Mouse (Mus musculus): Measurements from ENCODE around the gene Ndufa12. TPM values are rescaled to one million over a fixed set of nuclear protein-coding genes. Genes with fewer than 3 reads are reported as not detected.

Ndufa12 gene
- polyA plus RNA-seq, 1 experiment from 2014 or later: 612 TPM

DNA sequence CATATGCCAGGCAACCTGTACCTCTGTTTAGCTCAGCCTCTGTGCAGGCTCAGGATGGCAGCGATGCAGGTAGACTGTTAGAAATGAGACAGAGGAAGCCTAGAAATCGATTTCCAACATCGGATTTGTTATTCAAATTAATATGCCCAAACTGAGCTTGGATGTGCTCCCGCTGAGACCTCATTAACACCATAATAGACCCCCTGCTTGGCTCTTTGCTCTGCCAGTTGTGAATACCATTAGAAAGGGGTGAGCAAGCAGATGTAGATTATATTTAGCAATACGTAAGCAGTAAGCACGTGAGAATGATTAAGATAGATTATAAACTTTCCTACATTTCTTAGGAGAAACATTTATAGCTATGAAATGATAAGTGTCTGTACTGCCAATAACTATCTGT is 25.8 kb upstream of the Ndufa12 start:
- Histone ChIP-seq H3K4me3 (no peak overlapping the region), H3K9me3 (peaks cover 3% of the 10 kb centered on the region; the same call in 1 of the 2 replicates), H3K36me3 (peaks cover 73% of the 10 kb centered on the region), H3K4me1 (no peaks in the 10 kb centered on the region), H3K27me3 (ENCODE audit: insufficient read depth, poor library complexity, severe bottlenecking) (no peaks in the 10 kb centered on the region), H3K27ac (no peak overlapping the region)
- DNase-seq (ENCODE audit: low spot score): no peak
- WGBS: 72% methylated on average over 6 of the region's 6 CpGs

GRCm38 (mm10) chr10:94174652-94175051 is 23.9 kb upstream of the Ndufa12 start:
- WGBS: 80% methylated on average over 7 of the region's 7 CpGs

DNA sequence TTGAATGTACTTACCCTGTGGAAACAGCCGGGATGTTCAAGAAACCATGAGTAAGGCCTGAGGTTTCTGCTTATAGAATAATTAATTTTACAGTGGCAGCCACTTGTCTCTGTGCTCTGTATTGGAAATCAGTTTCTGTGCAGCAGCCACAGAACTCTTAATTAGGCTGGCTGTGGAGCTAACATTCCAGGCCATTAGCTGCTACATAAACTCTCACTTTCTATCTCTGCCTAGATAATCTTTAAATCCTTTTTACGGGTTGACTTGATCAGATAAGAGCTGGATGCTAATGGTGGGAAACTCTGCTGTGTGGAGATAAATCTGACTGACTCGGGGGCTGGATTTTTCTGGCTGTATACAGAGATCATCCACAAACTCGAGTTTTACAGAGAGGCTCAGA is 15.3 kb upstream of the Ndufa12 start:
- Histone ChIP-seq H3K4me1 (no peaks in the 10 kb centered on the region), H3K4me3 (no peak overlapping the region), H3K36me3 (peaks cover 49% of the 10 kb centered on the region), H3K9me3 (no peaks in the 10 kb centered on the region), H3K27me3 (ENCODE audit: insufficient read depth, poor library complexity, severe bottlenecking) (no peaks in the 10 kb centered on the region), H3K27ac (no peak overlapping the region)
- WGBS: 40% methylated on average over 4 of the region's 4 CpGs
- no peak for DNase-seq (ENCODE audit: low spot score)

More at GRCm38 (mm10) chr10:94174652-94175051, 23.9 kb upstream of the Ndufa12 start:
- DNase-seq (ENCODE audit: low spot score): no peak
- H3K9me3 ChIP-seq: peaks cover 3% of the 10 kb centered on the region; the same call in 1 of the 2 replicates
- no peak overlapping the region for H3K4me3 ChIP-seq
- no peaks in the 10 kb centered on the region for H3K27me3 ChIP-seq (ENCODE audit: insufficient read depth, poor library complexity, severe bottlenecking)
- H3K27ac ChIP-seq: no peak overlapping the region
- no peaks in the 10 kb centered on the region for H3K4me1 ChIP-seq
- peaks cover 57% of the 10 kb centered on the region for H3K36me3 ChIP-seq

GRCm38 (mm10) chr10:94204973-94205372 is 6.5 kb downstream of the Ndufa12 start:
- WGBS: 92% methylated on average over 4 of the region's 4 CpGs
- no peaks in the 10 kb centered on the region for H3K9me3 ChIP-seq
- H3K4me3 ChIP-seq: no peak overlapping the region
- H3K27ac ChIP-seq: no peak overlapping the region
- H3K36me3 ChIP-seq: peaks cover 75% of the 10 kb centered on the region
- DNase-seq (ENCODE audit: low spot score): no peak
- H3K27me3 ChIP-seq (ENCODE audit: insufficient read depth, poor library complexity, severe bottlenecking): no peaks in the 10 kb centered on the region
- H3K4me1 ChIP-seq: no peaks in the 10 kb centered on the region

DNA sequence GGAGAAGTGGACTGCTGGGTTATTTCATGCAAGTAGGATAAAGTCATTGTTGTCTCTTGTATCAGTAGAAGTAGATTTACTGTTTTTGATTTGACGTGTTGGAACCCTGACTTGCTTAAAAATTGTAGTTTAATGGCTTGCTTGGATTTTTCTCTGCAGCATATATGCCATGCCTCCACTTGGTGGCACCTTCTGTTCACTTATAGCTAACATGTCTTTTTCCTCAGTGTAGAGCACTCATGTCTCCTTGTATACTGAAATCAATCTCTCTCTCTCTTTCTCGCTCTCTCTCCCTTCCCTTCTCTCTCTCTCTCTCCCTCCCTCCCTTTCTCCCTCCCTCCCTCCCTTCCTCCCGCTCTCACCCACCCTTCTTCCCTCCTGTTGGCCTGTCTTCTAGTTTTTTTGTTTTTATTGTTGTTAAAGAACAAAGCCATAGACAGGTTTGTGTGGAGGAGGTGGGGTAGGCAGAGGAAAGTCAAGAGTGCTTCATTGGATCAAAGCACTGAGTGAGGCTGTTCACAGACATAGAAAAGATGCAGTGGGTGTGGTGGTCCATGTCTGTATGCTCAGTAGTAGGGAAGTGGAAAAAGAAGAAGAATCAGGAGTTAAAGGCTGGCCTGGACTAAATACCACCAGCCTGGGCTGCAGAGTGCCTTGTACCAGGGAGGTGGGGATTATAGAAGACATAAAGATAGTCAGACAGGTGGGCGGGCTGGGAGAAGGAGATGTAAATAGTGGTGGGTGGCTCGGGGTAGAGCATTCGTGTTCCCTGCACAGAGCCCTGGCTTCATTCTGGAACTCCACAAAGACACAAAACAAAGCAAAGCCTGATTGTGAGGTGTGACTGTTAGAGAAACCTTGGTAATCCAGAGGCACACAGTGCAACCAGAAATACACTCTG is 12.4 kb downstream of the Ndufa12 start:
- H3K36me3 ChIP-seq: peaks cover 57% of the 10 kb centered on the region
- no peak overlapping the region for H3K4me3 ChIP-seq
- H3K4me1 ChIP-seq: no peaks in the 10 kb centered on the region
- no peaks in the 10 kb centered on the region for H3K27me3 ChIP-seq (ENCODE audit: insufficient read depth, poor library complexity, severe bottlenecking)
- H3K9me3 ChIP-seq: no peaks in the 10 kb centered on the region
- DNase-seq (ENCODE audit: low spot score): no peak
- H3K27ac ChIP-seq: no peak overlapping the region
- 81% methylated on average over 6 of the region's 6 CpGs for WGBS

GRCm38 (mm10) chr10:94211725-94212124 is 13.2 kb downstream of the Ndufa12 start:
- Histone ChIP-seq H3K27me3 (ENCODE audit: insufficient read depth, poor library complexity, severe bottlenecking) (no peaks in the 10 kb centered on the region), H3K27ac (no peak overlapping the region), H3K4me1 (no peaks in the 10 kb centered on the region), H3K4me3 (no peak overlapping the region), H3K36me3 (peaks cover 51% of the 10 kb centered on the region), H3K9me3 (no peaks in the 10 kb centered on the region)
- WGBS: 91% methylated on average over 2 of the region's 2 CpGs
- DNase-seq (ENCODE audit: low spot score): no peak

DNA sequence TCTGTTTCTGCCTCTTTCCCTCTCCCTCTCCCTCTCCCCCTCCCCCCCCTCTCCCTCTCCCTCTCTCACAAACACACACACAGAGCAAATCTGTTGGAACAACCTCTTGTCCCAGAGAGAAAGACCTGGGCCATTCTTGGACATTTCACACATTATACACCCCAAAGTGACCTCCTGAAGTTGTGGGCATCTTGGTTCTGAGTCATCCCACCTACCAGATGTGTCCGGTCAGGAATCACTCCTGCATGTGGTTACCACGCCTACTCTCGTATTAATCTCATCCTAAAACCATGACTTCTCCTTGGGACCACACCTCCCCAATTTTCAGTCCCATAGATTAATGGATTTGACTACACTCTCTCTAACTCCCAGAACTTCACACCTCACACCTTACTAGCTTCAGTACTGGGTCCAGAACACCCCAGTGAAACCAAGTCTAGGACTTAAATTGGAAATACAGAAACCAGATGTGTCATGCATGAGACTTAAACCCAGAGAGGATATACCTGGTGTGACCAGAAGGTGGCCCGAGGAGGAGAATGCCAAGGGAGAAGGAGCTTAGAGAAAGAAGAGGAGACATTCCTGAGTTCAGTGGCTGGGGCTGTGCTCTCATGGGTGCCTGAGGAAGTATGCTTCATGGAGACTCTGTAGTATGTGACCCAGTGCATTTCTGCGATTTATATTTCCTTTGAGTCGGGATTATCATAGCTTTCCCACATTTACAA is 26.7 kb downstream of the Ndufa12 start:
- no peaks in the 10 kb centered on the region for H3K27me3 ChIP-seq (ENCODE audit: insufficient read depth, poor library complexity, severe bottlenecking)
- H3K4me3 ChIP-seq: no peak overlapping the region
- 80% methylated on average over 6 of the region's 6 CpGs for WGBS
- no peak for DNase-seq (ENCODE audit: low spot score)
- peaks cover 13% of the 10 kb centered on the region for H3K36me3 ChIP-seq
- H3K4me1 ChIP-seq: no peaks in the 10 kb centered on the region
- H3K9me3 ChIP-seq: no peaks in the 10 kb centered on the region
- H3K27ac ChIP-seq: no peak overlapping the region

- H3K36me3 ChIP-seq: no peaks in the 10 kb centered on the region
- H3K9me3 ChIP-seq: no peaks in the 10 kb centered on the region
- DNase-seq (ENCODE audit: low spot score): no peak
- H3K27ac ChIP-seq: no peak overlapping the region
- no peaks in the 10 kb centered on the region for H3K27me3 ChIP-seq (ENCODE audit: insufficient read depth, poor library complexity, severe bottlenecking)
- H3K4me3 ChIP-seq: no peak overlapping the region
- 0 out of 2 replicates have a peak, but pooled peaks cover 4% of the 10 kb centered on the region for H3K4me1 ChIP-seq
- 77% methylated on average over 19 of the region's 19 CpGs for WGBS
Observed at GRCm38 (mm10) chr10:94230172-94230981, 31.9 kb downstream of the Ndufa12 start.

- DNase-seq (ENCODE audit: low spot score): no peak
- WGBS: 79% methylated on average over 6 of the region's 6 CpGs
- Histone ChIP-seq H3K9me3 (no peaks in the 10 kb centered on the region), H3K4me3 (no peak overlapping the region), H3K27ac (no peak overlapping the region), H3K4me1 (0 out of 2 replicates have a peak, but pooled peaks cover 4% of the 10 kb centered on the region), H3K27me3 (ENCODE audit: insufficient read depth, poor library complexity, severe bottlenecking) (no peaks in the 10 kb centered on the region), H3K36me3 (no peaks in the 10 kb centered on the region)
Observed at GRCm38 (mm10) chr10:94231025-94231424, 32.5 kb downstream of the Ndufa12 start.

GRCm38 (mm10) chr10:94235200-94235599 is 36.7 kb downstream of the Ndufa12 start:
- 58% methylated on average over 4 of the region's 4 CpGs for WGBS
- 0 out of 2 replicates have a peak, but pooled peaks cover 4% of the 10 kb centered on the region for H3K4me1 ChIP-seq
- no peak overlapping the region for H3K4me3 ChIP-seq
- no peaks in the 10 kb centered on the region for H3K27me3 ChIP-seq (ENCODE audit: insufficient read depth, poor library complexity, severe bottlenecking)
- H3K9me3 ChIP-seq: no peaks in the 10 kb centered on the region
- no peaks in the 10 kb centered on the region for H3K36me3 ChIP-seq
- no peak for DNase-seq (ENCODE audit: low spot score)
- no peak overlapping the region for H3K27ac ChIP-seq

DNA sequence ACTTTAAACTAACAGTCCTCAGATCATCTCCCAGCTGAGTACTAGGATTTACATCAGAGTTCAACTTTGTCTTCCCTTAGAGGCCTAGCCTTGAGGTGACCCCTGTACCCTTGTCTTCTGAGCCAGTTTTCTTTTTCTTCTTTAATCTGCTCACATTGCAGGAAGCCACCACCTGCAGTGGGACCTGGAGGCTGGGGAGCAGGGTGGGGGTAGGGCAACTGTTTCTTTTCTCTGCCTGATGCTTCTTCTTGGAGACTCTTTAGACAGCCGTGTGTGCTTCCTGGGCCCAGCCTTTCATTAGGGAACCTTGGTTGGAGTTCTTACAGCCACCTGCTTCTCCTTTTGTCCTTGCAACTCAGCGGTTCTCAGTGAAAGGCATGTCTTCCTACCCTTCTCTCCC is 42.8 kb downstream of the Ndufa12 start:
- no peaks in the 10 kb centered on the region for H3K36me3 ChIP-seq
- no peak for DNase-seq (ENCODE audit: low spot score)
- WGBS: 72% methylated on average over 2 of the region's 2 CpGs
- no peaks in the 10 kb centered on the region for H3K4me1 ChIP-seq
- H3K9me3 ChIP-seq: no peaks in the 10 kb centered on the region
- H3K4me3 ChIP-seq: no peak overlapping the region
- H3K27me3 ChIP-seq (ENCODE audit: insufficient read depth, poor library complexity, severe bottlenecking): no peaks in the 10 kb centered on the region
- H3K27ac ChIP-seq: no peak overlapping the region

DNA sequence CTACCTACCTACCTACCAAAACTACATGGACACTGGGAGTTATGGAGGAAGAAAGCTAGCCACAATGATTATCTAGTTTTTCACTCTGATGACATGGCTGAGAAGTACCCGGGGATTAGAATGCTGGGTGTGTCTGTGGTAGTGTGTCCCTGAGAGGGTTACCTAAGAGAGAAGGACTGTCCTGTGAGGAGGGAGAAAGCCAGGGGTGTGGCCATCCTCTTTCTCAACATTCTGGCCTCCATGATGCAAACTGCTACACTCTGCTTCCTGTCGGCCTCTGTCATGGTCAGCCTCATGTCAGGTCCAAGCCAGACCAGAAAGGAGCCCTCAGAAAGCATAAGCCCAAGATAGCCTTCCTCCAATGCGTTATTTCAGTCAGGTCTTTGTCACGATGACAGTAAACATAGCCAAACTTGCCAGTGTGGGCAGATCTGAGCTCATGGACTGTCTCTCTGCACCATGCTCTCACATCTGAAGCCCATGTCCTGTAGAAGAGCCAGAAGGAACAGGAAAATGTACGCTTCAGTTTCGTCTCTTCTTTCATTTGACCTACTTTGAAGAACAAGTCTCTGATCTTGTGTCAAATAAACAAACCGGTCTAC is 49.3 kb downstream of the Ndufa12 start:
- Histone ChIP-seq H3K9me3 (no peaks in the 10 kb centered on the region), H3K4me1 (peaks cover 30% of the 10 kb centered on the region), H3K27ac (peak overlapping the region; percentile 83), H3K27me3 (ENCODE audit: insufficient read depth, poor library complexity, severe bottlenecking) (no peaks in the 10 kb centered on the region), H3K4me3 (no peak overlapping the region), H3K36me3 (no peaks in the 10 kb centered on the region)
- WGBS: 86% methylated on average over 7 of the region's 7 CpGs
- no peak for DNase-seq (ENCODE audit: low spot score)
